Mouse (Mus musculus) adrenal gland, adult 2 months (tissue): ENCODE measurements at regions not wholly inside any gene's neighbourhood (a gene's known extent, or its start where the extent isn't known, plus 50 kb on each side); places are given as distances from the start of the nearest gene placed in this dataset.

Experiments
- DNase-seq: peaks from one replicate; pipeline ENCODE4 v3.0.0; 2021

DNA sequence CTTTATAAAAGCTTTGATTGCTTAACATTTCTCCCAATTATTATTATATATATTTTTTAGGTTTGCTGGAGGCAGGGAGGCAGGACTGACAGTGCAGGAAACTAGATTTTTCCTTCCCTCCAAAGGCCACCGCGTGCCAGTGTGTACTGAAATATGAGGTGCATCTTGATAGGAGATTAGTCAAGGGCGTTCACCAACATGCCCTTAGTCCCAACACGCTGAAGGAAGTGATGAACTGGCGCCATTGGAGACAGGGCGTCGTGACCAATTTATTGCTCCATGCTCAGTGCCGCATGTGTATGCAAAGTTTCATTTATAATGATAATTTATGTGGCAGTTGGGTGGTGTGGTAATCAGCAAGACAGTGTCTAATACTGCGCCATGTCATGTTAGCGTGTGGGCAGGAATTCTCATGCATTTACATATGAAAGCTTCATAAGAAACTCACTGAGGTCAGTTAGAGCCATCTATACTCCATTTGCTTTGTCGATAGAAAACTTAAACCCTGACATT, 66.2 kb downstream of the Isl1 start:
- DNase-seq: no peak

DNA sequence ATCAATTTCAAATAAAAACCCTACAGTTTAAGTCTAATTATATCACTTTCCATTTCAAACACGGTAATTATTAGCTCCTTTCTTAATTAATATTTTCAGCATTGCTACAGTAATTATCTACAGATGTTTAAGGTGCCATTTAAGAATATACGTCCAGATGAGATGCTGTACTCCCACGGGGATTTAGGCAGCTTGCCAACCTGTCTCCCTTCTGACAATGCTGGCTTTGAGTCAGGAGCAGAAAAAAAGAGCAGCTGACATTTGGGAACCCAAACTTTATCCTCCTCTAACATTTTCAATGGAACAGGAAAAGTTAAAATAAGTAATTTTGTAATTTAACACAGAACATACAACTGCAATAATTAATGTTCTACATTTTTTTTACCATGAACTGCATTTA, 94.4 kb downstream of the Isl1 start:
- no peak for DNase-seq

DNA sequence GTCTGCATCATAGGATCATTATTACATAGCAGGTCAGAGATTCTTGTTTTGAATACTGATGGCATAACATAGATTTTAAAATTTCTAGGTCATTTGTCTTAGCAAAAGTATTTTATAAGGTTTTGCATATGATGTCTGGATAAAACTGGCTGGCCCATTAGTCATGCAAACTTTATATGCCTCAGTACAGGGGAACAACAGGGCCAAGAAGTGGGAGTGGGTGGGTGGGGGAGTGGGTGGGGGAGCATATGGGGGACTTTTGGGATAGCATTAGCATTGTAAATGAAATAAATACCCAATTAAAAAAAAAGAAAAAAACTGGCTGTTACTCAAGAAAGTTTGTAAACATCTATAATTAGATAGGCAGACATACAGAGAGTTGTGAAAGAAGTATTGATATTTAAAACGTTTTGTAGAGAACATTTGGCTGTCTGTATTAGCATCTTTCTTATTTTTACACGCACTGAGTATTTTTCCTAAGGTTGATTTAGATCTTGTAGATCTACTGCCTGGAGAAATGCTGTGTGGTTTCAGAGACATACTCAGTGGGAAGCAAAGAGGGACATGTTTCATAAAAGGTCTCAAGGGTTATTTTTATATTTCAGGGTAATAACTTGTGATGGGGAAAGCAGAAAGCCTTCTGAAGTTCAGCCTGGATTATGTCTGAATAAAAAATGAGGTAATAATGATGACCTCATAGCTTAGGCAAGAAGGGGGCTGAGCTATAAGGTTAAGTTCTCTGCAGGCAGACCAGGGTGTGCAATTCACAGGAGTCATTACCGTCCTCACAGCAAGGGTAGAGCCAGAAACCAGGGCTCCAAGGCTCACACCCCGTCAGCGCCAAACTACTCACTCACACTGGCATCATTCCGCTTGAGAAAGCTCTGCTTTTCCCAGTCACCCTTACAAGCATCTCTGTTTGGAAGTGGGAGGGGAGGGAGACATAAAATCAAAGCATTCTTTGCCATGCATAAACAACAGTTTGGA, 95.4 kb downstream of the Isl1 start:
- no peak for DNase-seq

DNA sequence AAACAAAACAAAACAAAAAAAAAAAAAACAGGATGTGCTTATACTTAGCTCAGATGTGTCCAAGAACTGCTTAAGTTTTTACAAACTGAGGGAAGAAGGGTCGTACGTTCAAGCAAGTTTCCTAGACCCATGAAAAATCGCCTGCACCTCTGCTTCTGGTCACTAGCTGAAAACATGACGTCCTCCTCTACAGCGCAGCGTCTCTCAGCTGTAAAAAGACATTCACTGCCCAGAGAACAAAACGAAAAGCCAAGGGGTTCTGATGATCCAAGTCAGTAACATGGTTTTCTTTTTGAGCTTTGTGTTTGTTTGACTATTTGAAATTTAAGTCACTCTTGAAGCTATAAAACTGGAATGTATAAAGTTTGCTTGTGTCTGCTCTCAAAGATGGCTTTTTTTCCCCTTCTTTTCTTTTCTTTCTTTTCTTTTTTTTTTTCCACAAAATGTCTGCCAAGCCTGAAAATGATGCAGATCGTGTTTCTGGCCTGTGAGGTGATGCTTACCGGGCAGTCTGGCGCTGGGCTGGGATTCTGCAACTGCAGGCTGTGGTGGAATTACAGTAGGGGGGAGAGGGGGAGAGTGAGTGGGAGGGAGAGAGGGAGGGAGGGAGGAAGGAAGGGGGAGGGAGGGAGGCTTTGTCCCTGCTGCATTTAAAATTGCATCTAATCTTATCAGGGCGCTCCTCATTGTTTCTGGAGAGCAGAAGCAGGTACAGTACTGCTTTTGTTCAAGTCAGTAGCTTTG, 108.1 kb downstream of the Isl1 start:
- DNase-seq: no peak

DNA sequence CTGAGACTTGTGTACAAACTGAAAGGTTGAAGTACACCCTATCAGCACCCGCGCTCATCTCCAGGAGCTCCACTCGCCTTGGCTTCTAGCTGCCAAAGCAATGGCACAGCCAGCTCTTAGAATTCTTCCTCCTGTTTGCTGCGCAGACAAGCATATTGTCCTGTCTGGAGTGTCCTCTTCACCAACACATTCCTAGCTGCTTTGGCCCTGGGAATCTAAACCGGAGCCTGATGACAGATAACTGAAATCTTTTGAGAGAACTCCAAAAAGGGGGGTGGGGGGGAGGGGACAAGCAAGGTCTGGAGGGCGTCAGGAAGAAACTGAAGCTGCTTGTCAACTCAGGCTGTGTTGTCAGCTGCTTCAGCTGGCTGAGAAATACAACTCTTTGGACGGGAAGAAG, 122.4 kb downstream of the Isl1 start:
- no peak for DNase-seq

DNA sequence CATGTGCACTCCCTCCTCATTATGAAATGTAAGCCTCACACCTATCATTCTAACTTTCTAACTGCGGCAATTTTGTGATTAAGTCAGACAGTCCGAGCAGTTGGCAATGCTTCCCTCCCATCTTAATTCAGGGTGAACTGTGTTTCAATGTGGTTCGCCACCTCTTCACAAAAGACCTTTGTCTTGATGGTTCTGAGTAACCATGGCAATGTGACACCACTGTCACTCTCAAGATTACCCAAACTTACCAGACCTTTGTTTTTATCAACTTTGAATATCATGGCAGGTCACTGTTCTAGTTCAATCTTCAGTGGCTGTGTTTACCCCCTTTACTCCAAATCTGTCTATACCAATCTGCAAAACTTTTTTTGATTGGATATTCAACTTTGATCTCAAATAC, 131.7 kb downstream of the Isl1 start:
- no peak for DNase-seq

DNA sequence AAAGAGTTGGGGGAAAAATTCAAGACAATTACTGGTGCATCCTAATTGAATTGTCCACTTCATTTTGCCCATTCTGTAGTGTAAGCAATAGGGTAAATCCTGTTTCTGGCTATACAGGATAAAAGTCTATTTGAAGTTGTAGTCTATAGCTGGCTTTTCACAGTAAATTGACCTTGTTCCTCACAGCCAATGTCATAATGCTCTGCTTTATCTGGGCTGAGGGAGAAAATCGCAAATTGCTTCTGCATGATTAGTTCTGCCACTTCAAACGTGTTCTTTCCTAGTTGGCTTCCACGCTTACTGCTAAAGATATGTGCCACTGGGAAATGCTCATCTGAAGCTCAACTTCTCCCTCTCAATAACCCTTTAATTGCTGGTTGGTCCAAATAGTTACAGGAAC, 134.5 kb downstream of the Isl1 start:
- DNase-seq: no peak

DNA sequence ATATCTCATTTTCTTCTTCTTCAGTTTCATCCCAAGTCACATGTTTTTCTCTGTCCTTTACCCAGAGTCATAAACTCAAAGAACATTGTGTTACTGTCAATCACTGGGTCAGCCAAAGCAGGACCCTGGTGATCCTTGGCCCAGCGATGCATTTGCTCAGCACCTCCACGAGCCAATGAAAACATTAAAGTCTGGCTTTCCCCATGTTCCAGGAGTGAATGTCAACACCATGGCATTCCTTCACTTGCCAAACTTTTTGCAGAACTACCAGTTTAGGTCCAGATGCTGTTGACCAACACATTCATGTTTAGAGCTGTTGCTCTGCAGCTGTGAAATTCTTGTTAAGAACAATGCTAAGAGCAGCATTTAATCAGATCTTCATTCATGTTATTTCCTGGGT, 135.6 kb downstream of the Isl1 start:
- DNase-seq: no peak

DNA sequence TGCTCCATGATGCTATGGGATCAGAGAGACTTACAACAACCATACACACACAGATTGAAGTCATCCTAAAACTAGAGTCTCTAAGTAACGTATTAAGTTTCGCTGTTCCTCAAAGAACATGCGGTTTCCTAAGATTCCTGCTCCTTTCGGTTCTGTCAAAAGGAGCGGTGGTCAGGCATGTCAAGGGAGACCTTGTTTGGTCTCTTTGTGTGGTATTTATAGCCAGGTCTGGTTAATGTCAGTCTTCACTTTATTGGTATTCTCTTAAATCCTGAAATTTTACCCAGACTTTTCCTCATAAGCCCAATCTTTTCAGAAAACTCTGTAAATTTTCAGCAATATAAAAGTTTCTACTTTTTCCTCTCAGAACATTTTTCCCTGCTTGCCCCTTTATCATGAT, 166.5 kb downstream of the Isl1 start:
- DNase-seq: no peak

DNA sequence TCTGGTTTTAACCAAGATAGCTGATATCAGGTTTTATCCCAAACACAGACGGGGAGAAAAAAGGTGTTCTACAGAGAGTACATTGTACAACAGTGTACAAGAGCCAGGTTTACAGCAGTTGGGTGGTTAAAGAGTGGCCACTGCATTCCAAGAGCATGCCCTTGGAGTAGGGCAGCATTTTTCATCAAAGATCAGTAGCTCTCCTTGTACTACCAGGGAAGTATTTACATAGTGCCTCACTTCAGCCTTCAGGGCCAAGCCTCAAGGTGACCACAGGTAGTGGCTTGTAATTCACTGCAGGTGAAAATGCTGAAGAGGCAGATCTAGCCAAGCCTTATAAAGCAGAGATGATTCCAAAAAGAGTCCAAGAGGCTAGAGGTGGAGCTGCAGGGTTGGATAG, 190.8 kb downstream of the Isl1 start:
- DNase-seq: no peak

DNA sequence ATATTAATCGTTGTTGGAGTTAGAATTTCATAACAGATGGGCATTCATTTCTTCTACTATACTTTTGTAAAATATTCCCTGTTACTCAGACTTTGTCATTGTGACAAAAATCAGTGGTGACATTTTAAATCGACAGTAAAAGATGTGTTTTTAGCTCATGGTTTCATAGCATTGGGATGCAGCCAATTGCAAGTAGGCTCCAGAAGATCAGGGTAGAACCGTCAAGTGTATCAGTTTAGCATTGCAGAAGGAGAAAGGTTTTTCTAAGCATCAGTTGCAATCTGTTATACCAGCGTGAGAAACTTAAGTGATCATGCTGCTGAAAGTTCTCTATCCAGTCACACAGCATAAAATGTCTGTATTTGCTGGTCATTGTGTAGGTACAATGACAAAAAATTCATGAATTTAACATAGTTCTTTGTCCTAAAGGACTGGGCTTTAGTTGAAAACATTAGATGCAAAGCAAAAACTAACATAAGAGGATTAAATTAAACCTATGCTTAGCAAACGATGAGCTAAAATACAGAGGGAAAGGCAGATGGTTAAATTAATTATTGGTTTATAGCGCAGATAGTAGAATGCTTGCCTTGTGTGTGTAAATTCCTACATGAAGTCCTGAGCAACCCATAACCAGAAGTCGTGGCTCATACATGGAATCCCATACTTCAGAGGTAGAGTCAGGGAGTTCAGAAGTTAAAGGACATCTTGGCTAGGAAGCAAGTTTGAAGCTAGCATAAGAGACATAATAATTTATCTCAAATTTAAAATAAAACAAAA, 198.3 kb downstream of the Isl1 start:
- no peak for DNase-seq

DNA sequence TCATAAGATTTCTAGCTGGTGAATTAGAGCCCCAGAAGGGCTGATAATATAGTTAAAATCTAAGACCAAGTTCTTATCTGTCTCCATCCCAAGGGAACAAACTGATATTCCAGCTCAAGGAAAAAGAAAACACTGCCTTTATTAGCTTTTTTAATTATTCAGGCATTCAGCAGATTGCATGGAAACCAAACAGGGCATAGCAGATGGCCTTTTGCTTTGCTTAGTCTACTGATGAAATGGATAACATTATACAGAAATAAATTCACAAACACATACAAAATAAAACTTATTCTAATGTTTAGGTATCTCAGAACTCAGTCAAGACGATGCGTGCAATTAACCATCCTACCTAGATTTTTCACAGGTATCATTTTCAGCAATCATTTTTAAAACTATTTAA, 198.9 kb downstream of the Isl1 start:
- DNase-seq: no peak

DNA sequence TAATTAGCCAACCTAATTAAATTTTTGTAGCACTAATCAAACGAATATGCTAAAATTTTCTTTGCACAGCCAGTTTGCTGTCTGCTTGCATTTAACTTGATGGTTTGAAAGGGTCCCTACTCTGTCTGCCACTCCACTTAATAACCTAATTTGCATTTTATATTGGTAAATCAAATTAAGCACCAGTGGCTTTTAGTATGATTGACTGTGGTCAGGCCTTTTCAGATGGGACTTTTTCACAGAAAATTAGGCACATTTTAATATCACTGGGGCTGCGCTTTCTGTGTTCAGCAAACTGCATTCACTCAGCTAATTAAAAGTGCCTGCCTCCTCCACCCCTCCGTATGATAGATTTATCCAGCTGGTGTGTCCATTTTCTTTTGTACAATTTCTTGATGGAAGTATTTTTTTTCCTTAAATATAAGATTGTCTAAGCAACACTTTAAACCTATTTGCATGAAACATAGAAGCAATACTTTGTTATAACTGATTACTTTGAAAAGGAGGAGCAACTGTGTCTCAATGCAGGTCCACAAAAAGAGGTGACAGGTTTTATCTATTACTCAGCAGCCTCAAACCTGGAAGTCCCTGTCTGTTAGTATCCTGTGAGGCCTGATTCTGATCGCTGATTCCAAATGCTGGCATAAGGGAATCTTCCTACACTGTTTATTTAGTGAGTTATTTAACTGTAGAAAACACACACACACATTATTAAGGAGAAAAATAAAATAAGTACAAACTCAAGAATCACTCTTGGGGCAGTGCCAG, 221.8 kb downstream of the Isl1 start:
- no peak for DNase-seq

DNA sequence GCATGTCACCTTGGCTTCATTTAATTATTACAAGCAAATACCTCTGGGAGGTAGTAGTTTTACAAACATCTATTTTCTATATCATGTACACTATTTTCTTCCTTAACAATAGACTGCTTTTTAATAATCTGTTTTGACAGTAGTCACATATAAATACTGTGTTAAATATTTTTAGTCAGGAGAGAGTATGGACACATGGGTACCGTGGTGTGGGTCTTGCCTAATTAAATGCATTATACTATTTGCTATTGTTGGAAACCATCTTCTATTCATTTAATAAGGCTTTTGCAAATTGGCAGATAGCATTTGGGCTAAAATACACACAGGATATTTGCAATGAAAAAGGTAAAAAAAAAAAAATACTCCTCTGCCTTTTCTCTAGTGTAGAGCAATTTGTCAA, 222.3 kb downstream of the Isl1 start:
- DNase-seq: no peak

DNA sequence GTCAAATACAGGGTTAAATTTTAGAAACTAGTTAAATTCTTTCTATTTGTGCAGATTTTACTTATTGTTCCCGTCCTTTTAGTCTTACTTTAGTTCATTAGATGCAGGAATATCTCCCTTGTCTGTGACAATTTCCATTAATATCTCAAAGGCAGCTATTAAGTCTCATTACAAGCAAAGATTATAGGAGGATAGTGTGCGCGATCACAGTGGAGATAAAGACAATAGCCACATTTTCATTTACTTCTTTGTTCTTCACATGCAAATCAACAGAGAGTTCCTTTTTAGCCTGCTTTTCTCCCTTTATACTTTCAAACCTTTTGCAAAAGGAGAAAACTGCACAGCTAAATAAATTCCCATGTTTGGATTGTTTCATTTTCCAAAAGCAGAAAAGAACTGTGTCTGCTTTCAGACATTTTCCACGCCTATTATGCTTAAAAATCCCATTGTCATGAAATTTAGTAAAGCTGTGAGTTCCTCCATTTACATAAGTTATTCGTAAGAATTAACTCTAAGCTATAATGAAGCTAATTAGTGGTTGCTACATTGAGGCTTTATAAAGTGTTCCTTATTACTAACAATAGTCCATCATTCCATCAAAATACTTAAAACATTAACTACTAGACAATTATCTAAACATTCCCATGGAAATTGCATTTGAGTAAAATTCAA, 252.4 kb downstream of the Isl1 start:
- DNase-seq: no peak

DNA sequence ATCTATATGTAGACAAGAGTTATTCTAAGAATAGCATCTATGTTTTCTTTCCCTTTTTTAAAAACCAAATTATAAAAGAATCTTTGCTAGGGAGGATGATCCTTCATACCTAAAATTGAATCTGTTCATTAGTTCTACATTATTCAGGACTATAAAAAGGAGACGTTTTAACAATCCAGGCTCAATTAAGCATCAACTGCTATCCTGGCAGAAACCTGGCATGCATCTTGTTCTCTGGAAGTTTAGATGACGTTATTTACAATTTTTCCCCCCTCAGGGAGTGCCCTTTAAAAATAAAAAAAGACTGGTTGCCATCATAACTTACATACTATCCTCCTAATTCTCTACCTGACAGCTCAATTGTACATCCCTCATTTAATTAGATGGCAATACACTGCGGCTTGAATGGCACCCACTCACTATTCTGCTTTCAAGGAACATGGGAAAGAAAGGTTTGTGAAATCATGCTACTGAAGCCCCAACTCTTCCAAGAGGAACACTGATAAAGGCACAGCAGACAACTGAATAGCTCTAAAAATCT, 253.3 kb downstream of the Isl1 start:
- DNase-seq: no peak

DNA sequence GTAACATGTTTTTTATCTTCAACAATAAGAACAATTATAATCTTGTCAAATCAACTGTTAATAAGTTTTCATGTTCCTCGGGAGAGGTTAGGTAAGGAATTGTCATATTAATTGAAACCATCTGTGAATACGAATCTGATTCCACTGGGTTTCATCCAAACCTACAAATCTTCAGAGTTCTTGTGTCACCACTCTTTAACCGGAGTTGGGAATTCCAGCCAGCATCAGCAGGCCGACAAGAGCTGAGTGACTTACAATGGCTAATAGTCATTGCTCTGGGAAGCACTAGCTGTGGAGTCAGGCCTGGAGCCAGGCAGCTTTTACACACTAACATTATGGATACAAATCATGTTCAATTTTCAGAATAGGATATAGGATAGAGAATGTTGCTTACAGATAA, 273.3 kb downstream of the Isl1 start:
- DNase-seq: no peak

DNA sequence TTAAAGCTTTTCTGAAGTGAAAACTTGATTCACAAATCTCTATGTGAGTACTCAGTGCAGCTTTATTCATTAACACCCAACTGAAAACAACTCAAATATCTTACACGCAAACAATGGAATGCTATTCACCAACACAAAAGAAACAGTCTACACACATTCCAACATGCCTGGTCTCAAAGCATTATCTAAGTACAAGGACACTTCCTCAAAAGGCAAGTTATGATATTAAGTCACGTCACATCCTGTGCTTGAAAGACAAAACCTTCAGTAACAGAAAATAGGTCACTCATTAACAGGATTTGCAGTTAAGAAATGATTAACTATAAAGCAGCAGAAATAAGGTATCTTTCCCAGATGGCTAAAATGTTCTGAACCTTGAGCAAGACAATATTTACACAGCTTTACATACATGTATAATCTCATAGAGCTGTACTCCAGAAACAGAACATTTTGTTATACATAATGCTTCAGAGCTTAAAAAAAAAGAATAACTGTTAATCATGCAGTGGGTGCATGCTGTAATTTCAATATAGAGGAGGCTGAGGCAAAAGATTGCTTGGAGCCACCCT, 279.3 kb downstream of the Isl1 start:
- DNase-seq: no peak

DNA sequence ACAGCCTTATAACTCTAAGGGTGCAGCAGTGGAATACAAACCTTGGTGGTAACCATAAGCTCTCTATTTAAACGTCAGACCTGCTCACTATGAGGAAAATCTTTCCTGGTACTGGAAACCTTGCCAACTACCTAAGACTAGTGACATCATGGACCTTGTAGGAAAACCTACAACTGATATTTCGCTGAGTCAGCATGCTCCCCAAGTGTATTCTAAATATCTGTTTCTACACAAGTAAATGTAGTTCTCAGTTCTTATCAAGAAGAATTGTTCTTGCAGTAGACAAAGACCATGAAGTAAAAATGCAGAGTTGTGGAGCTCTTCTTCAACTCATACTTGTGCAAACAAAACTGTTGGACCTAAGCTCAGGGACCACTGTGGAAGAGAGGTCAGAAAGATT, 280.9 kb downstream of the Isl1 start:
- no peak for DNase-seq

DNA sequence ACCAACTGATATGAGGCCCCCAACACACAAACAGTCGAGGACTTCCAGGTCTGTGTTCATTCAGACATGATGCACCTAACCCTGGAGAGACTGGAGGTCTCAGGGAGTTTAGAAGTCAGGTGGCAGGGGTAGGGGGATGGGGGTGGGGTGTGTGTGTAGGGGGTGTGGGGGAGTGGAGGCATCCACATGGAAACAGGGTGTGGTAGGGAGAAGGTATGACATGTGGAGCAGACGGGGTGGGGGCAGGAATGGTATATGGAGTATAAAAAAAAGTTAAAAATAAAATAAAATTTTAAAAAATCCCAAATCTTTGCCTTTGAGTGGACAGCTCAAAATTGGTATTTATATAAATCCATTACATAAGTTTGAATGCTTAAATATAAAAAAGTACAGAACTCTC, 282.3 kb downstream of the Isl1 start:
- no peak for DNase-seq
